Mouse (Mus musculus) macrophage (primary cell): ENCODE data around the gene Mdm2. TPM values are rescaled to one million over a fixed set of nuclear protein-coding genes. Genes with fewer than 3 reads are reported as not detected.
"Not testable (repeated sequence)": the region's sequence is repeated elsewhere in the genome, so short reads cannot be mapped to it uniquely, and the experiment has no call there.

Experiments used
- H3K27ac ChIP-seq: fragments of 350-480 bp; formaldehyde crosslinking; 2 replicates; pipeline ENCODE4 v1.9.0; 2021
- H3K36me3 ChIP-seq: fragments of 350-480 bp; formaldehyde crosslinking; 2 replicates; pipeline ENCODE4 v1.9.0; 2021; ENCODE audit errors: inconsistent target
- H3K4me3 ChIP-seq: fragments of 350-480 bp; formaldehyde crosslinking; 2 replicates; pipeline ENCODE4 v1.9.0; 2021; ENCODE audit errors: inconsistent target
- H3K79me2 ChIP-seq: fragments of 350-480 bp; formaldehyde crosslinking; 2 replicates; pipeline ENCODE4 v1.9.0; 2021; ENCODE audit errors: inconsistent target
- WGBS: methylation state at CpG from one replicate; pipeline ENCODE4 v1.1.7; 2026; ENCODE audit warnings: inconsistent platforms; ENCODE audit not compliant: missing documents; 5-methylcytosine and 5-hydroxymethylcytosine counted together
- polyA plus RNA-seq: library from polyadenylated mRNA; stranded (reverse); fragments of 250-400 nt; gene quantifications from 3 replicates; pipeline ENCODE4 v1.2.4, GENCODE M21; 2018; ENCODE audit warnings: inconsistent platforms

Mdm2 gene
- polyA plus RNA-seq, 1 experiment from 2014 or later = 84.1 TPM

GRCm38 (mm10) chr10:117707114-117707838 lies 3.3 kb downstream of the Mdm2 start:
- peak overlapping the region; percentile 81 for H3K27ac ChIP-seq
- H3K36me3 ChIP-seq = peaks cover 42% of the 10 kb centered on the region
- H3K4me3 ChIP-seq = peak overlapping the region; percentile 88
- WGBS = 95% methylated on average over 2 of the region's 2 CpGs
- H3K79me2 ChIP-seq = peaks cover 77% of the 10 kb centered on the region

GRCm38 (mm10) chr10:117706440-117706839 lies 4.1 kb downstream of the Mdm2 start:
- peak overlapping the region; percentile 81 for H3K27ac ChIP-seq
- peaks cover 51% of the 10 kb centered on the region for H3K36me3 ChIP-seq
- peaks cover 85% of the 10 kb centered on the region for H3K79me2 ChIP-seq
- WGBS = 94% methylated on average over 6 of the region's 6 CpGs
- no peak overlapping the region for H3K4me3 ChIP-seq

DNA sequence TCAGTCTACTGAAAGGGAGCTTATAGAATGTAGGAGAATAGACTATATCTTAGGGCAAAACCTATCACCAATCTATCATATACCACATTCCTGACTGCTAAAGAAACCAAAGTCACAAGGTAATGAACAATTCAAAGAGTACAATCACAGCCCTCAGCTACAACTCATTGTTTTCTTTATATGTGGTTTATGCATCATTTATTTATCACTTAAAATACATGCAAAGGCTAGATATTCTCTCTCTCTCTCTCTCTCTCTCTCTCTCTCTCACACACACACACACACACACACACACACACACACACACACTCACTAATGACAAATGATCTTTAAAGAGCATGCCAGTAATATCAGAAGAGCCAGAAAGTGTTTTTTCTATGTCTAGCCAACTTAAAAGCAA lies 4.8 kb downstream of the Mdm2 start:
- H3K36me3 ChIP-seq = peaks cover 51% of the 10 kb centered on the region
- H3K4me3 ChIP-seq = no peak overlapping the region
- peaks cover 92% of the 10 kb centered on the region for H3K79me2 ChIP-seq
- no peak overlapping the region for H3K27ac ChIP-seq

DNA sequence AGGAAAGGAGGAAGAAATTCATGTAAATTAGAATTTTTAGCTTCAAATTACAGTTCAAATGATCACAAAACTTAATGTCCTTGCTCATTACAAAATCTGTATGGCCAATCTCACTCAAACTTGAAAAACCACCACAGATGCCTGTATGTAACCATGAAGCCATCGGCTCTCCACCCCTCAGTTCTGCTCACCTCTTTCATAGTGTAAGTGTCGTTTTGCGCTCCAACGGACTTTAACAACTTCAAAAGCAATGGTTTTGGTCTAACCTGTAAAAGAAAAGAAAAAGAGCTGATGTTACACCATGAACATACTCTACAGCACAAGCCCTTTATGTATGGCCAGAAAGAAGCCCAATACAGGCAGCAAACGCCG lies 5.6 kb downstream of the Mdm2 start:
- peaks cover 57% of the 10 kb centered on the region for H3K36me3 ChIP-seq
- H3K27ac ChIP-seq = no peak overlapping the region
- WGBS = 97% methylated on average over 6 of the region's 6 CpGs
- no peak overlapping the region for H3K4me3 ChIP-seq
- H3K79me2 ChIP-seq = peaks cover 100% of the 10 kb centered on the region

DNA sequence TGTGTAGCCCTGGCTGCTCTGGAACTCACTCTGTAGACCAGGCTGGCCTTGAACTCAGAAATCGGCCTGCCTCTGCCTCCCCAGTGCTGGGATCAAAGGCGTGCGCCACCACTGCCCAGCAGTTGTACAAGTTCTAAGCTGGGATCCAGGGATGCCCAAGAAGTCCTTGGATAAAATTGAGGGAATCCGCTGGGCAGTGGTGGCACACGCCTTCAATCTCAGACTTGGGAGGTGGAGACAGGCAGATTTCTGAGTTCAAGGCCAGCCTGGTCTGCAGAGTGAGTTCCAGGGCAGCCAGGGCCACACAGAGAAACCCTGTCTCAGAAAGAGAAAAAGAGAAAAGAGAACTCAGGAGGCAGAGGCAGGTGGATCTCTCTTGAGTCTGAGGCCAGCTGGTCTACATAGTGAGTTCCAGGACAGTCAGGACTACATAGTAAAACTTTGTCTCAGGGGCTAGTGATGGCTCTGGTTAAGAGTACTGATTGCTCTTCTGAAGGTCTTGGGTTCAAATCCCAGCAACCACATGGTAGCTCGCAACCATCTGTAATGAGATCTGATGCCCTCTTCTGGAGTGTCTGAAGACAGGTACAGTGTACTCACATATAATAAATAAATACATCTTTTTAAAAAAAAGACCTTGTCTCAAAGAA lies 6.1 kb downstream of the Mdm2 start:
- Histone ChIP-seq H3K79me2 (peaks cover 100% of the 10 kb centered on the region), H3K36me3 (peaks cover 62% of the 10 kb centered on the region)
- WGBS = 97% methylated on average over 6 of the region's 6 CpGs
- not testable (repeated sequence) for H3K27ac ChIP-seq, H3K4me3 ChIP-seq

DNA sequence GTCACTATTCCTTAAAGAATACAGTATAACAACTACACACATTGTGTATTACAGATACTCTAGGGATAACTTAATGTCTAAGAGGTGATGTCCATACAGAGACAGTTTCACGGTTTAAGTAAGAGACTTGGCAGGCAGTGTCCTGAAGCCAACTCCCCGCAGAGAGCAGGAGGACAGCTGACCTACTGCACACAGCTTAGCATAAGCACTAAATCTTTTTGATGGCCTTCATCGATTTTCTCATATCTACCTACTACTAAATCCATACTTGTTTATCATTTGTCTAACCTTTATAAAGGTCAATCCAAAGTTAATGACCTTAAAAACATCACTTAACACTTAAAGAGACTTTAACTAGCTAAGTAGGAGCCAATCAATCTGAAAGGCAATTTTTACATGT lies 7.1 kb downstream of the Mdm2 start:
- Histone ChIP-seq H3K79me2 (peaks cover 100% of the 10 kb centered on the region), H3K36me3 (peaks cover 71% of the 10 kb centered on the region), H3K4me3 (no peak overlapping the region), H3K27ac (no peak overlapping the region)
- 97% methylated on average over 3 of the region's 3 CpGs for WGBS

GRCm38 (mm10) chr10:117702024-117702833 lies 8.3 kb downstream of the Mdm2 start:
- H3K36me3 ChIP-seq = peaks cover 84% of the 10 kb centered on the region
- peaks cover 100% of the 10 kb centered on the region for H3K79me2 ChIP-seq
- no peak overlapping the region for H3K27ac ChIP-seq
- no peak overlapping the region for H3K4me3 ChIP-seq
- 92% methylated on average over 6 of the region's 6 CpGs for WGBS

DNA sequence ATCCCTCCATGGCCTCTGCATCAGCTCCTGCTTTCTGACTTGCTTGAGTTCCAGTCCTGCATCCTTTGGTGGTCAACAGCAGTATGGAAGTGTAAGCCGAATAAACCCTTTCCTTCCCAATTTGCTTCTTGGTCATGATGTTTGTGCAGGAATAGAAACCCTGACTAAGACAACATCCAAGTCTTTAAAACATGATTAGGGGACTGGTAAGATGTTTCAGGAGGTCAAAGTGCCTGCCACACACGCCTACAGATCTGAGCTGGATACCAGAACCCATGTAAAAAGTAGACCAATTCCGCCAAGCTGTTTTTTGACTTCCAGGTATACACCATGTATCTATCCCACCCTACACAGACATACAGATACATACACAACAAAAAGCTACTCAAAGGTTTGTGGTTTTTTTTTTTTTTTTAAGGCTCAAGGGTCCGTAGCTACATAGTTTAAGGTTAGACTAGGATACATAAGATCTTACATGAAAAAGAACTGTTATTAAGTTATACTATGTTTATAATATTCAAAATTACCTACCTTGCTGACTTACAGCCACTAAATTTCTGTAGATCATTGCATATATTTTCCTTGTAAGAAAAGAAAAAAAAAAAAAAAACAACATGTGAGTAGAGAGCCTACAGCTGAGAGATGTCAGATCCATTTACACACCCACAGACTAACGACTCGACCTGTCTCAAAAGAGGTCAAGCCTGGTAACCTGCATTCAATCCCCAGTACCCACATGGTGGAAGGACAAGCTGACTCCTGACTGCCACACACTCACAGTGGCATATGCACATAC lies 9.3 kb downstream of the Mdm2 start:
- H3K27ac ChIP-seq = no peak overlapping the region
- peaks cover 87% of the 10 kb centered on the region for H3K36me3 ChIP-seq
- peaks cover 100% of the 10 kb centered on the region for H3K79me2 ChIP-seq
- no peak overlapping the region for H3K4me3 ChIP-seq
- WGBS = 94% methylated on average over 5 of the region's 6 CpGs

DNA sequence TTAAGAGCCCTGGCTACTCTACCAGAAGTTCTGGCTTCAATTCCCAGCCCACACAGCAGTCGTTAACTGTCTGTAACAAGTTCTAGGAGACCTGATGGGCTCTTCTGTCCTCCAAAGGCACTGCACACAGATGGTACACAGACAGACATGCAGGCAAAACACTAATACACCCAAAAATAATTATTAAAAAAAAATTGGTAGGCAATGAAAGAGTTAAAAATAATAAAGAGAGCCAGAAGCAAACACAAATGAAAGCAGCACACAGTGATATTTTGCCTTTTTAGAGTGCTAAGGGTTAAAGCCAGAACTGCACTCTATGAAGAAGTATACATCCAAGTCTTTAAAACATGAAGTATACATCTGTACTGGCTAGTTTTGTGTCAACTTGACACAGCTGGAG lies 10.1 kb downstream of the Mdm2 start:
- 89% methylated on average over 1 of the region's 1 CpGs for WGBS
- Histone ChIP-seq H3K36me3 (peaks cover 91% of the 10 kb centered on the region), H3K4me3 (no peak overlapping the region), H3K27ac (no peak overlapping the region), H3K79me2 (peaks cover 100% of the 10 kb centered on the region)

- WGBS = 98% methylated on average over 4 of the region's 4 CpGs
- H3K27ac ChIP-seq = no peak overlapping the region
- peaks cover 91% of the 10 kb centered on the region for H3K36me3 ChIP-seq
- peaks cover 100% of the 10 kb centered on the region for H3K79me2 ChIP-seq
- H3K4me3 ChIP-seq = no peak overlapping the region
Measured at GRCm38 (mm10) chr10:117699914-117700313, 10.6 kb downstream of the Mdm2 start.

DNA sequence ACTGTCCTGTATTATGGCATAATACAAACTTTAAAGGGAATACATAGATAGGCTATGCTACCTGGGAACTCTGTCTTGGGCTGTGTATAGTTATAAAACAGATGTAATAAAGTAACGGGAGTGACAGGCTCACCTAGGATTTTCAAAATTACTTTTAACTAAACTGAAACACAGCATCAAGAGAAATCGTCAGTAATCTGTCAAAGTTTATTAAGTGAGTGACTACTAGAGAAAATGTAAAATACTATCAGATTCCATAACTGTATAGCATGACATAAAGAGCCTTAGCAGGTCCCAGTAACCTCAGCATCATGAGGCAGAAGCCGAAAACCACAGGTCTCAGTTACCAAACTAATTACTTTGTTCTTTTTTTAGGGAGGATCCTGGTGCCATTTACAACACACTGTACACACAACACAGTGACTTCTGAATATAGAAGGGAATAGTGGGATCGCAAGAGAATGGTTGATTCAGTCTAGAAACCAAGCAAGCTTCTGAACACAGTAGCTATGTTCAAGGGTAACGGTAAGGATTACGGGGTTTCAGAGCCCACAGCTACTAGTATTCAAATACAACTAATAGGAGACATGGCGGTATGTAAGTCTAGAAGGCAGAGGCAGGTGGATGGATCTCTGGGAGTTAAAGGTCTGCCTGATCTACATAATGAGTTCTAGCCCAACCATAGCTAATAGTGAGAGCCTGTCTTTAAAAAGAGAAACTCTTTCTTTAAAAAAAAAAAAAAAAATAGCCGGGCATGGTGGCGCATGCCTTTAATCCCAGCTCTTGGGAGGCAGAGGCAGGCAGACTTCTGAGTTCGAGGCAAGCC lies 12.0 kb downstream of the Mdm2 start:
- 95% methylated on average over 10 of the region's 10 CpGs for WGBS
- peaks cover 88% of the 10 kb centered on the region for H3K36me3 ChIP-seq
- H3K27ac ChIP-seq = no peak overlapping the region
- no peak overlapping the region for H3K4me3 ChIP-seq
- H3K79me2 ChIP-seq = peaks cover 97% of the 10 kb centered on the region

- H3K36me3 ChIP-seq = peaks cover 84% of the 10 kb centered on the region
- no peak overlapping the region for H3K4me3 ChIP-seq
- H3K79me2 ChIP-seq = peaks cover 94% of the 10 kb centered on the region
- H3K27ac ChIP-seq = no peak overlapping the region
- WGBS = 96% methylated on average over 3 of the region's 3 CpGs
Measured at GRCm38 (mm10) chr10:117697561-117698115, 12.9 kb downstream of the Mdm2 start.

- Histone ChIP-seq H3K36me3 (peaks cover 84% of the 10 kb centered on the region), H3K79me2 (peaks cover 92% of the 10 kb centered on the region), H3K27ac (no peak overlapping the region), H3K4me3 (no peak overlapping the region)
- WGBS = 95% methylated on average over 4 of the region's 6 CpGs
Measured at GRCm38 (mm10) chr10:117696827-117697560, 13.6 kb downstream of the Mdm2 start.
